Mouse (Mus musculus) heart, postnatal 0 days (tissue): Measurements from ENCODE around the gene Arap1. TPM values are rescaled to one million over a fixed set of nuclear protein-coding genes. Genes with fewer than 3 reads are reported as not detected.

Source experiments
- ATAC-seq: fragments of 200-750 bp; cut with Nextera tagmentation; 2 replicates; pipeline ENCODE4 v1.8.0; 2017; ENCODE audit warnings: low read depth, moderate number of reproducible peaks, moderate library complexity; ENCODE audit not compliant: insufficient read depth
- DNase-seq: peaks from one replicate; pipeline ENCODE4 v3.0.0-alpha.2; 2016; ENCODE audit warnings: low spot score
- H3K27ac ChIP-seq: fragments of 300-500 bp; sonication (generic); 2 replicates; pipeline ENCODE4 v1.5.1; 2014; ENCODE audit warnings: low read depth, mild to moderate bottlenecking
- H3K27me3 ChIP-seq: fragments of 300-500 bp; sonication (generic); 2 replicates; pipeline ENCODE4 v1.6.1; 2014; ENCODE audit warnings: low read length, mixed read lengths; ENCODE audit not compliant: control insufficient read depth, insufficient read depth
- H3K36me3 ChIP-seq: fragments of 300-500 bp; sonication (generic); replicated peaks from 2 replicates; pipeline ENCODE4 v1.6.1; 2014; ENCODE audit warnings: low read length, mixed read lengths; ENCODE audit not compliant: control insufficient read depth, insufficient read depth
- H3K4me1 ChIP-seq: fragments of 300-500 bp; sonication (generic); 2 replicates; pipeline ENCODE4 v1.6.1; 2014; ENCODE audit warnings: antibody characterized with exemption; ENCODE audit not compliant: control insufficient read depth, insufficient read depth
- H3K4me2 ChIP-seq: fragments of 300-500 bp; sonication (generic); 2 replicates; pipeline ENCODE4 v1.6.1; 2014; ENCODE audit warnings: low read depth, mild to moderate bottlenecking, low read length, moderate library complexity
- H3K4me3 ChIP-seq: fragments of 300-500 bp; sonication (generic); 2 replicates; pipeline ENCODE4 v1.5.1; 2014; ENCODE audit warnings: low read depth, low read length
- H3K9ac ChIP-seq: fragments of 300-500 bp; sonication (generic); replicated peaks from 2 replicates; pipeline ENCODE4 v1.6.1; 2014; ENCODE audit warnings: low read depth, low read length, mixed read lengths
- H3K9me3 ChIP-seq: fragments of 300-500 bp; sonication (generic); replicated peaks from 2 replicates; pipeline ENCODE4 v1.6.1; 2016; ENCODE audit warnings: low read length; ENCODE audit not compliant: control insufficient read depth
- CTCF ChIP-seq: IDR thresholded peaks from 2 replicates; pipeline ENCODE4 v1.5.1; 2016; ENCODE audit warnings: antibody characterized with exemption, control low read depth, low read depth
- EP300 ChIP-seq: IDR thresholded peaks from 2 replicates; pipeline ENCODE4 v1.6.1; 2016; ENCODE audit warnings: antibody characterized with exemption, low read depth
- WGBS: fragments of 180-500 bp; shearing (Covaris S2); extraction: QIAGEN DNeasy Blood & Tissue Kit; methylation state at CpG from one replicate; pipeline ENCODE4 v1.1.7; 2014; 5-methylcytosine and 5-hydroxymethylcytosine counted together
- polyA plus RNA-seq: library from polyadenylated mRNA; unstranded; fragments of >200 nt; fragmentation: Nextera tagmentation; extraction: Ambion mirVana; gene quantifications from 2 replicates; pipeline ENCODE4 v1.2.1, GENCODE M21; 2015
- total RNA-seq: library from RNA; depleted of rRNA; stranded (reverse); fragments of >200 nt; gene quantifications from 2 replicates; pipeline ENCODE4 v1.2.3, GENCODE M21; 2014; ENCODE audit warnings: low replicate concordance

Arap1 gene
- total and polyA plus RNA-seq, 2 experiments from 2014 or later, result 18.6 to 101 TPM

DNA sequence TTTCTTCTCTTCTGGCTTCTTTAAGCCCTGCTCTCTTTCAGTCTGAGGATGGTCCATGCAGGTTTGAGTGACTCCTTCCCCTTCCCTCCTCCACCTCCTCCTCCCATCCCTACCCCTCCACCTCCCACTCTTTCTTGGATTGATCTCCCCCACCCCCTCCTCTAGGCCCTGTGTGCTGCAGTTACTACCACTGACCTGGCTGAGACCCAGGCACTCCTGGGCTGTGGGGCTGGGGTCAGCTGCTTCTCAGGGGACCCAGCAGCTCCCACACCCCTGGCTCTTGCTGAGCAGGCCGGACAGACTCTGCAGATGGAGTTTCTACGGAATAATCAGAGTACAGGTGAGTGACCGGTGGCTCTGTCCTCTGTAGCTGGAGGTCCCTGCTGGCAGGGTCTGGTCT, 46.7 kb downstream of the Arap1 start:
- ATAC-seq, result no peak
- H3K4me3 ChIP-seq, result peak overlapping the region; percentile 29
- H3K9ac ChIP-seq, result peak overlapping the region; percentile 42
- H3K36me3 ChIP-seq, result peaks cover 46% of the 10 kb centered on the region
- DNase-seq, result no peak
- no peaks in the 10 kb centered on the region for H3K9me3 ChIP-seq
- peak overlapping the region; percentile 50 for H3K4me2 ChIP-seq
- peaks cover 30% of the 10 kb centered on the region for H3K4me1 ChIP-seq
- no peak for TF ChIP-seq CTCF
- TF ChIP-seq EP300, result no peak
- WGBS, result 83% methylated on average over 3 of the region's 3 CpGs
- no peaks in the 10 kb centered on the region for H3K27me3 ChIP-seq
- H3K27ac ChIP-seq, result peak overlapping the region; percentile 91

DNA sequence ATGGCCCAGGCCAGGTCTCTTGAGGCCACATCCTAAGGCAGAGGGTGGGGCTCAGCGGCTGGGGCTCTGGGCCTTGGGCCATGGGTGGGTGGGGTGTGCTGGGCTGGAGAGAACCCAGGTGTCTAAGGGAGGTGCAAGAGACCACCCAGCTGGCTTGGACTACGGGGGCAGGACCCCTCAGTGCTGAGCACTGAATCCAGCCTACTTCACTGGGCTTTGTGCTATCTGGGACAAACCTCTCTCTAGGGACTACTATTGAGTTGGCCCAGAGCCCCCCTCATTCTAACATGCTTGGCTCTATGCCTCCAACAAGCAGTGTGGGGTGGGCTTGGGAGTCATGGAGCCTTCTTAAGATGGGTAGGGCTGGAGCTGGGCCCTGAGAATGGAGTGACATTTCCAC, 47.6 kb downstream of the Arap1 start:
- Histone ChIP-seq H3K9ac (no peak overlapping the region), H3K4me3 (peak overlapping the region; percentile 29; the same call in 1 of the 2 replicates), H3K4me1 (peaks cover 26% of the 10 kb centered on the region), H3K9me3 (no peaks in the 10 kb centered on the region), H3K4me2 (peak overlapping the region; percentile 50), H3K27ac (no peak overlapping the region), H3K36me3 (peaks cover 46% of the 10 kb centered on the region), H3K27me3 (no peaks in the 10 kb centered on the region)
- ATAC-seq, result no peak
- DNase-seq, result no peak
- TF ChIP-seq CTCF, result no peak
- TF ChIP-seq EP300, result no peak
- WGBS, result 69% methylated on average over 2 of the region's 2 CpGs

DNA sequence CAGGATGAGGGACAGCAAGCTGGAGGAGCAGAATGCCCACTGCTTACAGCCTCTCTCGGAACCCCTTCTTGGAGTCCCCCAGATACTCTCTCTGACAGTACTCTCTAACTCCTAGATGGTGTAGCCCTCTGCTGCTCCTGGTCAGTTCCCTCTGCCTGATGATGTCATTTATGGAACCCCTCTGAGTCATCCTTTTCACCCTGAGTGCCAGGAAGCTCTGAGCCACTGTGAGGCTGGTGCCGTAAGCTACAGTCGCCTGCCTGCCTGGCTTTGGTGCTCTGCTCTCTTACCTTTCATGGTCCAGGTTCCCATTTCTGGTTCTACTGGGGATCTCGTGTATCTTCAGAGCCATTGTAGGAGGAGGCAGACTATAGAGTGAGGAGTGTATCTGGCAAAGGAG, 49.3 kb downstream of the Arap1 start:
- peaks cover 14% of the 10 kb centered on the region for H3K4me1 ChIP-seq
- H3K4me2 ChIP-seq, result no peak overlapping the region
- TF ChIP-seq CTCF (no peak), EP300 (no peak)
- 85% methylated on average over 4 of the region's 4 CpGs for WGBS
- no peak overlapping the region for H3K27ac ChIP-seq
- H3K36me3 ChIP-seq, result peaks cover 63% of the 10 kb centered on the region
- H3K4me3 ChIP-seq, result no peak overlapping the region
- no peaks in the 10 kb centered on the region for H3K27me3 ChIP-seq
- ATAC-seq (no peak), DNase-seq (no peak)
- no peak overlapping the region for H3K9ac ChIP-seq
- no peaks in the 10 kb centered on the region for H3K9me3 ChIP-seq

DNA sequence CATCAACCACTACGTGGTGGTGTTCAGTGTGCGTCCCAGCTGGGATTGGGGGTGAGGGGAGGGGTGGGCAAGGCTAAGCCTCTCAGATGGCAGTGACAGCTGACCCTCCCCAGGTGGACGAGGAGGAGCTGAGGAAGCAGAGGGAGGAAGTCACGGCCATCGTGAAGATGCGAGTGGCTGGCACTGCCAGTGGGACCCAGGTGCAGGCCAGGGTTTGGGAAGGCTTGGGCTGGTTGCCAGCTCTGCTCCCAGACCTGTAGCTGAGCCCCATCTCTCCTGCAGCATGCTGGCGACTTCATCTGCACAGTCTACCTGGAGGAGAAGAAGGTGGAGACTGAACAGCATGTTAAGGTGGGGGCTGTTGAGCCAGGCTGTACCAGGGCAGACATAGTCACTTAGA, 53.6 kb downstream of the Arap1 start:
- 90% methylated on average over 7 of the region's 7 CpGs for WGBS
- peaks cover 24% of the 10 kb centered on the region for H3K4me1 ChIP-seq
- no peak for ATAC-seq
- H3K9ac ChIP-seq, result no peak overlapping the region
- no peaks in the 10 kb centered on the region for H3K27me3 ChIP-seq
- H3K9me3 ChIP-seq, result no peaks in the 10 kb centered on the region
- H3K4me3 ChIP-seq, result no peak overlapping the region
- DNase-seq, result no peak
- TF ChIP-seq CTCF (no peak), EP300 (no peak)
- no peak overlapping the region for H3K4me2 ChIP-seq
- H3K36me3 ChIP-seq, result peaks cover 82% of the 10 kb centered on the region
- no peak overlapping the region for H3K27ac ChIP-seq

DNA sequence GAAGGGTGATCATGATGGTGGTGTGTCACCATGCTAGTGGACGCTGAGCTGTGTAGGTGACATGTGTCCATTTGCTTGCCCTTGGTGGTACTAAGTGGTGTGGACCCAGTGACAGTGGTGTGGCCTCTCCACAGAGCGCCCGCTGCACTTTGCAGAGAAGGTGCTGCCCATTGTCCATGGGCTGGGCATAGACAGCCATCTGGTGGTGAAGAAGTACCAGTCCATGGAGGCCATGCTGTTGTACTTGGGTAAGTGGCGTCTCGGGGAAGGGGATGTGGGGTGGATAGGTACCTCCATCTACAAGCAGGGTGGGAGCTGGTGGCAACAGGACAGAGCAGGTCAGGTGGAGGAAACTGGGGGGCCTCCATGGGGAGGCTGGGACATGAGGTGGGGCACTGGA, 56.0 kb downstream of the Arap1 start:
- Histone ChIP-seq H3K36me3 (peaks cover 75% of the 10 kb centered on the region), H3K4me3 (no peak overlapping the region)

DNA sequence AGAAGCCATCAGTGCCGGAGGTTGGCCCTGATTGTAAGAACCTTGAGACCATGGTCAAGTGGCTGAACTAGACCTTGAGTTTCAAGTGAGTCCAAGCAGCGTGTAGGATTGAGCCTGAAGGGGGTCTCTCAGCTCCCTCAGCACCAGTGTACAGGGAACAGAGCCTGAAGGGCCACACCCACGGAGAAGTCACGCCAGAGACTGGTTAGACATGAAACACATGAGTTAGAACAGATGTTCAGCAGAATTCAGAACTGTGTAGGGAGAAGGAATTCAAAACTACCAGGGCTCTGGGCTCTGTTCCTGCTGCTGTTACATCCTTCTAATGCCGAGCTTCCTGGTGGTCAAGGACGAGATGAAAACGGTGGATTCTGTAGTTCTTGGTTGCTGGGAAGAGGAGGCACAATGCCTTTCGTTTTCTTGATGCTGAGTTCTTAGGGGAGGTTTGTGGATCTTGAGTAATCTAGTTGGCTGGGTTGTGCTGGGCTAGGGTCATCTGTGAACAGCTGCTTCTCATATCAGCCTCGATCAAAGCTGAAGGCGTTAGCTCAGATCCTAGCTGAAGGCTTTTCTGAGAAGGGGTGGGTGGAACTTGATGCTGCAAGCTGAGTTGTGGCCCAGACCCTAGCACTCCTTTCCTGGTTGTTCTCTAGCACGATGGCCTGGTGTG, 62.5 kb downstream of the Arap1 start, which contains the start of gene Gm45837:
Gene Gm45837, plus strand, starts transcription at position 620 of the 670 bp plus-strand sequence.
- no peaks in the 10 kb centered on the region for H3K27me3 ChIP-seq
- no peak for ATAC-seq
- H3K36me3 ChIP-seq, result peaks cover 41% of the 10 kb centered on the region
- no peak within 1 kb of the TSS for H3K4me3 ChIP-seq
- H3K4me2 ChIP-seq, result no peak within 1 kb of the TSS
- TF ChIP-seq CTCF, result no peak
- TF ChIP-seq EP300, result no peak
- no peak within 1 kb of the TSS for H3K27ac ChIP-seq
- H3K9ac ChIP-seq, result no peak within 1 kb of the TSS
- DNase-seq, result no peak
- WGBS, result 77% methylated on average over 11 of the region's 11 CpGs
- H3K4me1 ChIP-seq, result peaks cover 22% of the 10 kb centered on the region
- no peaks in the 10 kb centered on the region for H3K9me3 ChIP-seq

More for the DNA sequence above, 56.0 kb downstream of the Arap1 start:
- Histone ChIP-seq H3K4me1 (peaks cover 25% of the 10 kb centered on the region), H3K9me3 (no peaks in the 10 kb centered on the region), H3K4me2 (no peak overlapping the region), H3K9ac (no peak overlapping the region), H3K27ac (no peak overlapping the region), H3K27me3 (no peaks in the 10 kb centered on the region)
- TF ChIP-seq EP300 (no peak), CTCF (peak; percentile 44)
- 88% methylated on average over 5 of the region's 5 CpGs for WGBS
- DNase-seq (no peak), ATAC-seq (no peak)
